ENCODE assay signal across 21 mouse cellular contexts in genomic region chr1:134381051-134381450, GRCm38 (mm10). TPM values are rescaled to one million over a fixed set of nuclear protein-coding genes. Genes with fewer than 3 reads are reported as not detected.
DNase-seq lines count a peak whose midpoint lies in the region; ATAC-seq and TF ChIP-seq lines count a peak whose summit lies in the region.
"Had no signal": no experiment of that assay in that cellular context is flagged by ENCODE, and none has a peak within 500 bp of the region (broad histone marks: within the 10 kb centered on the region; RNA-seq: fewer than 3 reads in every experiment).

No protein-coding gene starts in this region.

- no peaks in the 10 kb centered on the region for H3K9me3 ChIP-seq in embryonic facial prominence, embryonic 13.5 days
- 0 out of 2 replicates have a peak, but pooled peaks cover 5% of the 10 kb centered on the region for H3K9me3 ChIP-seq in embryonic facial prominence, embryonic 10.5 days
- H3K9me3 ChIP-seq in hindbrain, embryonic 15.5 days = no peaks in the 10 kb centered on the region
- H3K9me3 ChIP-seq in hindbrain, embryonic 11.5 days (ENCODE audit: control insufficient read depth, low read length) = no peaks in the 10 kb centered on the region
- H3K9me3 ChIP-seq in lung, embryonic 14.5 days (ENCODE audit: low read depth, low read length) = no peaks in the 10 kb centered on the region
- H3K9me3 ChIP-seq in limb, embryonic 14.5 days (ENCODE audit: control insufficient read depth, low read length) = 0 out of 2 replicates have a peak, but pooled peaks cover 3% of the 10 kb centered on the region
- H3K9me3 ChIP-seq: forebrain, embryonic 13.5 days; midbrain, embryonic 12.5 days; neural tube, embryonic 12.5 days had no signal

- WGBS in embryonic facial prominence, embryonic 13.5 days = 78% methylated on average over 2 of the region's 2 CpGs
- 88% methylated on average over 2 of the region's 2 CpGs for WGBS in embryonic facial prominence, embryonic 10.5 days
- 91% methylated on average over 2 of the region's 2 CpGs for WGBS in hindbrain, embryonic 15.5 days
- 79% methylated on average over 2 of the region's 2 CpGs for WGBS in hindbrain, embryonic 11.5 days
- WGBS in lung, embryonic 14.5 days = 62% methylated on average over 2 of the region's 2 CpGs
- WGBS in lung, adult 2 months = 80% methylated on average over 2 of the region's 2 CpGs
- 66% methylated on average over 2 of the region's 2 CpGs for WGBS in limb, embryonic 14.5 days

- peaks cover 9% of the 10 kb centered on the region for H3K4me1 ChIP-seq in embryonic facial prominence, embryonic 13.5 days
- peaks cover 13% of the 10 kb centered on the region for H3K4me1 ChIP-seq in embryonic facial prominence, embryonic 10.5 days
- H3K4me1 ChIP-seq in hindbrain, embryonic 15.5 days (replicated peaks) = 0 out of 2 replicates have a peak, but pooled peaks cover 8% of the 10 kb centered on the region
- no peaks in the 10 kb centered on the region for H3K4me1 ChIP-seq in hindbrain, embryonic 11.5 days (replicated peaks; ENCODE audit: control insufficient read depth, insufficient read depth, low read length)
- 0 out of 2 replicates have a peak, but pooled peaks cover 3% of the 10 kb centered on the region for H3K4me1 ChIP-seq in lung, embryonic 14.5 days (ENCODE audit: insufficient read depth)
- 0 out of 2 replicates have a peak, but pooled peaks cover 3% of the 10 kb centered on the region for H3K4me1 ChIP-seq in lung, adult 2 months (ENCODE audit: control insufficient read depth, insufficient read depth, low read length)
- H3K4me1 ChIP-seq in limb, embryonic 14.5 days (ENCODE audit: control insufficient read depth, insufficient read depth, low read length) = no peaks in the 10 kb centered on the region; the same call in 1 of the 2 replicates
- H3K4me1 ChIP-seq: neural tube, embryonic 12.5 days had no signal

- no peak for TF ChIP-seq POLR2A in lung, adult 2 months (IDR thresholded peaks at IDR 0.05; ENCODE audit: borderline replicate concordance, extremely low read depth, low read depth, low read length)
- no peak for TF ChIP-seq POLR2A in limb, embryonic 14.5 days (IDR thresholded peaks at IDR 0.05; ENCODE audit: borderline replicate concordance, extremely low read depth, insufficient read depth, insufficient read length)

- no peak for TF ChIP-seq CTCF in lung, embryonic 14.5 days (IDR thresholded peaks at IDR 0.05; ENCODE audit: low read depth)
- TF ChIP-seq CTCF in lung, adult 2 months (IDR thresholded peaks at IDR 0.05; ENCODE audit: insufficient read depth, low read length) = no peak

- no peaks in the 10 kb centered on the region for H3K27me3 ChIP-seq in embryonic facial prominence, embryonic 13.5 days
- peaks cover 8% of the 10 kb centered on the region; the same call in 1 of the 2 replicates for H3K27me3 ChIP-seq in embryonic facial prominence, embryonic 10.5 days (replicated peaks; ENCODE audit: low read depth, poor library complexity, severe bottlenecking)
- H3K27me3 ChIP-seq in hindbrain, embryonic 15.5 days = no peaks in the 10 kb centered on the region
- no peaks in the 10 kb centered on the region; the same call in 1 of the 2 replicates for H3K27me3 ChIP-seq in hindbrain, embryonic 11.5 days (ENCODE audit: control insufficient read depth, insufficient read depth, low read length)
- no peaks in the 10 kb centered on the region for H3K27me3 ChIP-seq in lung, embryonic 14.5 days (ENCODE audit: insufficient read depth, low read length)
- no peaks in the 10 kb centered on the region for H3K27me3 ChIP-seq in limb, embryonic 14.5 days (ENCODE audit: control insufficient read depth, insufficient read depth, low read length)
- H3K27me3 ChIP-seq: neural tube, embryonic 12.5 days had no signal

- H3K36me3 ChIP-seq in embryonic facial prominence, embryonic 13.5 days = no peaks in the 10 kb centered on the region
- H3K36me3 ChIP-seq in embryonic facial prominence, embryonic 10.5 days (replicated peaks) = no peaks in the 10 kb centered on the region
- H3K36me3 ChIP-seq in hindbrain, embryonic 15.5 days = no peaks in the 10 kb centered on the region
- no peaks in the 10 kb centered on the region for H3K36me3 ChIP-seq in hindbrain, embryonic 11.5 days (ENCODE audit: control insufficient read depth, insufficient read depth, low read length)
- no peaks in the 10 kb centered on the region for H3K36me3 ChIP-seq in lung, embryonic 14.5 days (ENCODE audit: insufficient read depth)
- no peaks in the 10 kb centered on the region for H3K36me3 ChIP-seq in limb, embryonic 14.5 days (ENCODE audit: control insufficient read depth, insufficient read depth, low read length)
- H3K36me3 ChIP-seq: G1E; midbrain, embryonic 12.5 days; neural tube, embryonic 12.5 days had no signal

- no peak overlapping the region for H3K9ac ChIP-seq in embryonic facial prominence, embryonic 13.5 days
- no peak overlapping the region for H3K9ac ChIP-seq in hindbrain, embryonic 15.5 days
- no peak overlapping the region for H3K9ac ChIP-seq in hindbrain, embryonic 11.5 days (ENCODE audit: low read depth, low read length)
- H3K9ac ChIP-seq in lung, embryonic 14.5 days = no peak overlapping the region
- H3K9ac ChIP-seq in limb, embryonic 14.5 days (ENCODE audit: low read depth, low read length, severe bottlenecking) = no peak overlapping the region
- H3K9ac ChIP-seq: midbrain, embryonic 12.5 days; neural tube, embryonic 12.5 days had no signal

- no peak for ATAC-seq in embryonic facial prominence, embryonic 13.5 days (ENCODE audit: insufficient number of reproducible peaks, insufficient read depth, low FRiP score, low TSS enrichment, low read depth)
- ATAC-seq in hindbrain, embryonic 15.5 days (ENCODE audit: low FRiP score, low read depth) = no peak
- no peak for ATAC-seq in hindbrain, embryonic 11.5 days (ENCODE audit: low FRiP score)
- ATAC-seq in lung, embryonic 14.5 days (ENCODE audit: insufficient read depth) = no peak
- ATAC-seq in limb, embryonic 14.5 days (ENCODE audit: low FRiP score, low read depth) = no peak
- ATAC-seq: forebrain, embryonic 13.5 days had no signal

- H3K4me3 ChIP-seq in embryonic facial prominence, embryonic 13.5 days = no peak overlapping the region
- H3K4me3 ChIP-seq in embryonic facial prominence, embryonic 10.5 days = no peak overlapping the region
- no peak overlapping the region for H3K4me3 ChIP-seq in hindbrain, embryonic 15.5 days
- no peak overlapping the region for H3K4me3 ChIP-seq in hindbrain, embryonic 11.5 days (ENCODE audit: low read depth, low read length)
- H3K4me3 ChIP-seq in lung, embryonic 14.5 days (ENCODE audit: low read depth, low read length) = no peak overlapping the region
- no peak overlapping the region for H3K4me3 ChIP-seq in lung, adult 2 months (replicated peaks; ENCODE audit: extremely low read depth, low read depth, low read length)
- no peak overlapping the region for H3K4me3 ChIP-seq in limb, embryonic 14.5 days (replicated peaks; ENCODE audit: low read length)
- H3K4me3 ChIP-seq: erythroblast, embryonic 14.5 days; neural tube, embryonic 12.5 days had no signal

- no peak for DNase-seq in embryonic facial prominence, embryonic 10.5 days (ENCODE audit: low spot score)
- no peak for DNase-seq in hindbrain, embryonic 11.5 days (ENCODE audit: low spot score)
- peak; percentile 2 for DNase-seq in lung, embryonic 14.5 days
- DNase-seq in lung, adult 2 months = no peak
- DNase-seq in limb, embryonic 14.5 days (ENCODE audit: low spot score) = peak; percentile 1
- no peak for DNase-seq in cerebellum, postnatal 14 days
- DNase-seq: cerebellum, adult 8-10 months; gastrocnemius, postnatal 14 days; kidney, postnatal 10 days; thymus, postnatal 14 days had no signal

- no peak overlapping the region for H3K27ac ChIP-seq in embryonic facial prominence, embryonic 13.5 days
- H3K27ac ChIP-seq in embryonic facial prominence, embryonic 10.5 days (replicated peaks) = no peak overlapping the region
- H3K27ac ChIP-seq in hindbrain, embryonic 15.5 days (replicated peaks) = no peak overlapping the region
- H3K27ac ChIP-seq in hindbrain, embryonic 11.5 days (ENCODE audit: low read depth, low read length) = no peak overlapping the region
- no peak overlapping the region for H3K27ac ChIP-seq in lung, embryonic 14.5 days (ENCODE audit: low read depth)
- H3K27ac ChIP-seq in limb, embryonic 14.5 days (replicated peaks; ENCODE audit: low read depth, low read length) = no peak overlapping the region
- H3K27ac ChIP-seq: forebrain, embryonic 13.5 days; midbrain, embryonic 12.5 days; neural tube, embryonic 12.5 days; stomach, postnatal 0 days had no signal

- peak overlapping the region; percentile 61; the same call in 1 of the 2 replicates for H3K4me2 ChIP-seq in embryonic facial prominence, embryonic 13.5 days
- H3K4me2 ChIP-seq in hindbrain, embryonic 15.5 days = peak overlapping the region; percentile 59; the same call in 1 of the 2 replicates
- no peak overlapping the region for H3K4me2 ChIP-seq in hindbrain, embryonic 11.5 days (replicated peaks; ENCODE audit: low read depth, low read length)
- H3K4me2 ChIP-seq in lung, embryonic 14.5 days = peak overlapping the region; percentile 59; the same call in 1 of the 2 replicates
- H3K4me2 ChIP-seq in limb, embryonic 14.5 days (replicated peaks; ENCODE audit: low read depth, low read length, severe bottlenecking) = no peak overlapping the region

RNA-seq across cellular contexts. Expression of gene 4933406M09Rik, which starts 4.7 kb away (rescaled TPM):
- not detected in 2 replicates for polyA plus RNA-seq in embryonic facial prominence, embryonic 13.5 days (2015; fragmentation: Nextera tagmentation; extraction: Ambion mirVana)
- not detected in 2 replicates for polyA plus RNA-seq in embryonic facial prominence, embryonic 10.5 days (2016; fragmentation: Nextera tagmentation; extraction: Ambion mirVana)
- not detected in 2 replicates for polyA plus RNA-seq in hindbrain, embryonic 15.5 days (2015; fragmentation: Nextera tagmentation; extraction: Ambion mirVana)
- not detected in 2 replicates for polyA plus RNA-seq in hindbrain, embryonic 11.5 days (2014; fragmentation: Nextera tagmentation; extraction: Ambion mirVana)
- not detected in 2 replicates for polyA plus RNA-seq in lung, embryonic 14.5 days (2014; fragmentation: Nextera tagmentation; extraction: Ambion mirVana)
- polyA plus RNA-seq in lung, adult 2 months (2012; rRNA removed) = not detected in 2 replicates
- not detected in 2 replicates for polyA plus RNA-seq in limb, embryonic 14.5 days (2012; rRNA removed)
- polyA plus RNA-seq in limb, embryonic 14.5 days (2014; fragmentation: Nextera tagmentation; extraction: Ambion mirVana) = not detected in 2 replicates
- polyA plus RNA-seq: embryonic facial prominence, embryonic 11.5 days; forebrain, embryonic 13.5 days; frontal cortex, adult 2 months; G1E; liver, embryonic 11.5 days; midbrain, embryonic 12.5 days; neural tube, embryonic 12.5 days; stomach, postnatal 0 days had no signal

RNA-seq across cellular contexts. Expression of gene Tmem183a, which starts 19.3 kb away (rescaled TPM):
- 84.1 and 89.7 TPM in 2 replicates for polyA plus RNA-seq in embryonic facial prominence, embryonic 13.5 days (2015; fragmentation: Nextera tagmentation; extraction: Ambion mirVana)
- polyA plus RNA-seq in embryonic facial prominence, embryonic 10.5 days (2016; fragmentation: Nextera tagmentation; extraction: Ambion mirVana) = 119 and 126 TPM in 2 replicates
- 125 and 126 TPM in 2 replicates for polyA plus RNA-seq in hindbrain, embryonic 15.5 days (2015; fragmentation: Nextera tagmentation; extraction: Ambion mirVana)
- polyA plus RNA-seq in hindbrain, embryonic 11.5 days (2014; fragmentation: Nextera tagmentation; extraction: Ambion mirVana) = 126 and 128 TPM in 2 replicates
- polyA plus RNA-seq in lung, embryonic 14.5 days (2014; fragmentation: Nextera tagmentation; extraction: Ambion mirVana) = 106 TPM in 2 replicates
- polyA plus RNA-seq in lung, adult 2 months (2012; rRNA removed) = 44.9 and 71.8 TPM in 2 replicates
- polyA plus RNA-seq in limb, embryonic 14.5 days (2012; rRNA removed) = 83.0 and 110 TPM in 2 replicates
- 77.8 and 86.8 TPM in 2 replicates for polyA plus RNA-seq in limb, embryonic 14.5 days (2014; fragmentation: Nextera tagmentation; extraction: Ambion mirVana)

RNA-seq across cellular contexts. Expression of gene Cyb5r1, which starts 24.3 kb away (rescaled TPM):
- 34.9 and 37.4 TPM in 2 replicates for polyA plus RNA-seq in embryonic facial prominence, embryonic 13.5 days (2015; fragmentation: Nextera tagmentation; extraction: Ambion mirVana)
- polyA plus RNA-seq in embryonic facial prominence, embryonic 10.5 days (2016; fragmentation: Nextera tagmentation; extraction: Ambion mirVana) = 37.0 and 37.3 TPM in 2 replicates
- polyA plus RNA-seq in hindbrain, embryonic 15.5 days (2015; fragmentation: Nextera tagmentation; extraction: Ambion mirVana) = 14.6 and 16.5 TPM in 2 replicates
- polyA plus RNA-seq in hindbrain, embryonic 11.5 days (2014; fragmentation: Nextera tagmentation; extraction: Ambion mirVana) = 26.1 and 26.7 TPM in 2 replicates
- polyA plus RNA-seq in lung, embryonic 14.5 days (2014; fragmentation: Nextera tagmentation; extraction: Ambion mirVana) = 33.9 and 37.8 TPM in 2 replicates
- 41.6 and 59.5 TPM in 2 replicates for polyA plus RNA-seq in lung, adult 2 months (2012; rRNA removed)
- 43.0 and 46.0 TPM in 2 replicates for polyA plus RNA-seq in limb, embryonic 14.5 days (2012; rRNA removed)
- 28.6 and 31.8 TPM in 2 replicates for polyA plus RNA-seq in limb, embryonic 14.5 days (2014; fragmentation: Nextera tagmentation; extraction: Ambion mirVana)

RNA-seq across cellular contexts. Expression of gene Adipor1, which starts 34.1 kb away (rescaled TPM):
- polyA plus RNA-seq in embryonic facial prominence, embryonic 13.5 days (2015; fragmentation: Nextera tagmentation; extraction: Ambion mirVana) = 81.6 and 87.4 TPM in 2 replicates
- polyA plus RNA-seq in embryonic facial prominence, embryonic 10.5 days (2016; fragmentation: Nextera tagmentation; extraction: Ambion mirVana) = 75.8 and 76.2 TPM in 2 replicates
- 83.1 and 86.8 TPM in 2 replicates for polyA plus RNA-seq in hindbrain, embryonic 15.5 days (2015; fragmentation: Nextera tagmentation; extraction: Ambion mirVana)
- polyA plus RNA-seq in hindbrain, embryonic 11.5 days (2014; fragmentation: Nextera tagmentation; extraction: Ambion mirVana) = 77.7 and 81.7 TPM in 2 replicates
- 83.9 and 86.8 TPM in 2 replicates for polyA plus RNA-seq in lung, embryonic 14.5 days (2014; fragmentation: Nextera tagmentation; extraction: Ambion mirVana)
- polyA plus RNA-seq in lung, adult 2 months (2012; rRNA removed) = 134 and 155 TPM in 2 replicates
- 74.9 and 82.9 TPM in 2 replicates for polyA plus RNA-seq in limb, embryonic 14.5 days (2012; rRNA removed)
- polyA plus RNA-seq in limb, embryonic 14.5 days (2014; fragmentation: Nextera tagmentation; extraction: Ambion mirVana) = 92.1 and 97.6 TPM in 2 replicates

RNA-seq across cellular contexts. Expression of gene Ppfia4, which starts 48.3 kb away (rescaled TPM):
- polyA plus RNA-seq in embryonic facial prominence, embryonic 13.5 days (2015; fragmentation: Nextera tagmentation; extraction: Ambion mirVana) = 4.0 and 5.0 TPM in 2 replicates
- 2.4 and 2.5 TPM in 2 replicates for polyA plus RNA-seq in embryonic facial prominence, embryonic 10.5 days (2016; fragmentation: Nextera tagmentation; extraction: Ambion mirVana)
- 26.7 and 28.7 TPM in 2 replicates for polyA plus RNA-seq in hindbrain, embryonic 15.5 days (2015; fragmentation: Nextera tagmentation; extraction: Ambion mirVana)
- polyA plus RNA-seq in hindbrain, embryonic 11.5 days (2014; fragmentation: Nextera tagmentation; extraction: Ambion mirVana) = 1.9 and 2.1 TPM in 2 replicates
- 2.4 and 2.6 TPM in 2 replicates for polyA plus RNA-seq in lung, embryonic 14.5 days (2014; fragmentation: Nextera tagmentation; extraction: Ambion mirVana)
- 7.9 and 11.3 TPM in 2 replicates for polyA plus RNA-seq in lung, adult 2 months (2012; rRNA removed)
- polyA plus RNA-seq in limb, embryonic 14.5 days (2012; rRNA removed) = 32.3 and 38.9 TPM in 2 replicates
- 10.1 and 10.9 TPM in 2 replicates for polyA plus RNA-seq in limb, embryonic 14.5 days (2014; fragmentation: Nextera tagmentation; extraction: Ambion mirVana)

Comparison
In these comparisons a context has a peak if more than half of its experiments do, and no peak if none do; other contexts are left out.
1. H3K4me2 ChIP-seq: peak in embryonic facial prominence, embryonic 13.5 days (single experiment), hindbrain, embryonic 15.5 days (single experiment) and lung, embryonic 14.5 days (single experiment); none in hindbrain, embryonic 11.5 days (single experiment) and limb, embryonic 14.5 days (single experiment).
2. DNase-seq: peak in lung, embryonic 14.5 days (single experiment) and limb, embryonic 14.5 days (single experiment); none in embryonic facial prominence, embryonic 10.5 days (single experiment), hindbrain, embryonic 11.5 days (single experiment), lung, adult 2 months (single experiment) and cerebellum, postnatal 14 days (0 of 2).